Mouse (Mus musculus) left cerebral cortex, adult 6 months (tissue): ENCODE data around the gene Frk. TPM values are rescaled to one million over a fixed set of nuclear protein-coding genes. Genes with fewer than 3 reads are reported as not detected.

Experiments used
- long read RNA-seq, 2 experiments: library from polyadenylated mRNA; unstranded; transcript quantifications; one replicate each; pipeline ENCODE4 v2.0.0; 2019 to 2020
- polyA plus RNA-seq: library from polyadenylated mRNA; unstranded; fragments of <200 nt; fragmentation: Nextera tagmentation; gene quantifications from 2 replicates; pipeline ENCODE4 v1.2.3, GENCODE M21; 2021

The Frk gene
- 0.13 and 0.23 TPM in 2 replicates for polyA plus RNA-seq
- long read RNA-seq, experiment 1: 0 reads
- long read RNA-seq, experiment 2, full-length matches to known transcripts: 2 of 2 reads
- long read RNA-seq, experiment 2, partial matches to known transcripts: 0 of 2 reads
- long read RNA-seq, experiment 2, other reads (novel, unspliced or antisense): 0 of 2 reads

GRCm38 (mm10) chr10:34483297-34484013, at the start of gene Frk:
Frk (plus strand) TSS chr10:34483399.

Other genes starting within 250 kb of the Frk start
- gene Tspyl1, start 201.2 kb upstream of the Frk start, polyA plus RNA-seq: 167 and 176 TPM in 2 replicates
- gene Tspyl4, start 186.0 kb upstream of the Frk start, polyA plus RNA-seq: 218 and 252 TPM in 2 replicates
- 0.10 and 0.12 TPM in 2 replicates for gene Col10a1, start 93.4 kb upstream of the Frk start, polyA plus RNA-seq
- 1.6 and 1.8 TPM in 2 replicates for gene Nt5dc1, start 64.8 kb upstream of the Frk start, polyA plus RNA-seq